Mouse (Mus musculus): ENCODE measurements at regions not wholly inside any gene's neighbourhood (a gene's known extent, or its start where the extent isn't known, plus 50 kb on each side); places are given as distances from the start of the nearest gene placed in this dataset.

DNA sequence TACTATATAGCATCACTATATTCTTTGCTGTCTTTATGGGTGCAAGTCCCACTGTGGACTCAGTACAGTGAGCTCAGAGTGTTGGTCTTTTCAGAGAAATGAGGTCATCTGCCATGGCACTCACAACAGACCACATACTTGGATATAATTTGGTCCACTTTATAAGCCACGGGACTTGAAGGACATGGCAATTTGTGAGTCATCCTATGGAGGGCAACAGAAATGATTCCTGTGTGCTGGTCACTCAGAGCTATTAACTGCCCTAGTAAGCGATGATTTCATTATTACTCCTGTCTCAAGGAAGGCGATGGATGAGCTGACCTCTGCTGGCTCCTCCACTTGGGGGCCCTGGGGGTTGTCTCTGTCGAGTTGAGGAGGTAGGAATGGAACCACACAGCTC, 345.2 kb upstream of the Trib2 start:
- WGBS, result 65% methylated on average over 4 of the region's 4 CpGs
- Histone ChIP-seq H3K27ac (ENCODE audit: low read depth) (no peak overlapping the region), H3K4me2 (no peak overlapping the region), H3K4me3 (ENCODE audit: low read depth, low read length) (no peak overlapping the region), H3K4me1 (ENCODE audit: insufficient read depth) (no peaks in the 10 kb centered on the region), H3K9me3 (ENCODE audit: low read depth, low read length) (no peaks in the 10 kb centered on the region), H3K27me3 (ENCODE audit: insufficient read depth, low read length) (no peaks in the 10 kb centered on the region), H3K9ac (no peak overlapping the region), H3K36me3 (ENCODE audit: insufficient read depth) (no peaks in the 10 kb centered on the region)
- no peak for DNase-seq
- no peak for TF ChIP-seq CTCF (IDR thresholded peaks at IDR 0.05; ENCODE audit: low read depth)
- ATAC-seq (ENCODE audit: insufficient read depth), result no peak

DNA sequence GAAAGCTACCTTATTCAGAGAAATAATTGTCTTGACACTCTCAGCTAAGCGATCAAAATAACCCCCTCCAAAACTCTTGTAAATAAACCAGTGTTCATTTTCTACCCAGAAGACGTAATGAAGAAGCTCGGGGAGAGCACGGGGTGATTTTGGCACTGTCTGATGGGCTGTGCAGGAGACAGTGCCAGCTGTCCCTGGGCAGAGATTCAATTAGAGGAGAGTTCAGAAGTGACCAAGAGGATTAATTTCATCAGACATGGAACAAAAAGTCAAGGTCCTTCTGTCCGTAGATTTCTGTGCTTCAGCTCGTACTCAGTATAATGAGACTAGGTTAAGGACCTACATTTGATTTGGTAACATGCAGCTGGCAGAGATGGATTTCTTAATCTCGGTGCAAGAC, 341.2 kb upstream of the Trib2 start:
- H3K9me3 ChIP-seq (ENCODE audit: low read depth, low read length), result no peaks in the 10 kb centered on the region
- H3K4me3 ChIP-seq (ENCODE audit: low read depth, low read length), result no peak overlapping the region
- WGBS, result 67% methylated on average over 7 of the region's 7 CpGs
- no peak for ATAC-seq (ENCODE audit: insufficient read depth)
- H3K4me2 ChIP-seq, result no peak overlapping the region
- TF ChIP-seq CTCF (IDR thresholded peaks at IDR 0.05; ENCODE audit: low read depth), result no peak
- H3K9ac ChIP-seq, result no peak overlapping the region
- no peaks in the 10 kb centered on the region for H3K4me1 ChIP-seq (ENCODE audit: insufficient read depth)
- H3K27ac ChIP-seq (ENCODE audit: low read depth), result no peak overlapping the region
- DNase-seq, result no peak
- H3K36me3 ChIP-seq (ENCODE audit: insufficient read depth), result no peaks in the 10 kb centered on the region
- no peaks in the 10 kb centered on the region for H3K27me3 ChIP-seq (ENCODE audit: insufficient read depth, low read length)

DNA sequence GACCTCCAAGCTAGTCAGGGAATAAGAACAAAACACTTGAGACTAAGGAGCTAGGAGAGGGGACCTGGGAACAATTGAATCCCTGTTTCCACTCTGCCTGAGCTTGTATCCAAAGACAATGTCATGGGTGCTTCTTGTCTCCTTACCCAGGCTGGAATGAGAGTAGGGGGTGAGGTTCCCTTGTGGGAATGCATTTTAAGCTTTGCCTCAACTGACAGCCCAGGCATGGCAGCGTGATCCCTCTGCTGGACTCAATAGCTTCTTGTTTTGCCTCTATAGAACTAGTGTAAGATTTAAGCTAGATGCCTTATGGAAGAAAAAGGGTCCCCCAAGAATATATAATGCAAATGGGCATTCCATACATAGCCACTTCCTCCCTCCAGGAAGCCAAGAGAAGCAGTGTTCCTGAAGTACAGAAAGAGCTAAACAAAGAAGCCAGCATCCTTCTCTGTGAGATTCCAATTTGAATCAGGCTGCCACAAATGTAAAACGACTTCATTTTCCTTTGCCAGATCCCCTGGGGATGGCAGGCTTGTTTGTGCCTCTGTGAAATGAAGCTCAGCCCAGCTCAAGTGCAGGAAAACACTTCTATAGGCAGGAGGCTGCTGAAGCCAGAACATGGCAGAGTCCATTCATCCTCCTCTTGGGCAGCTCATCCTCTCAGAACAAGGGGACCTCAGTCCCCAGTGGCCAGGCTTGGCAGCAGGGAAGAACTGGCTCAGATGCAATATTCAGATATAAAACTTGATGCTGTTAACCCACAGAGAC, 339.3 kb upstream of the Trib2 start:
- no peak for TF ChIP-seq CTCF (IDR thresholded peaks at IDR 0.05; ENCODE audit: low read depth)
- H3K27me3 ChIP-seq (ENCODE audit: insufficient read depth, low read length), result no peaks in the 10 kb centered on the region
- ATAC-seq (ENCODE audit: insufficient read depth), result no peak
- no peak overlapping the region for H3K9ac ChIP-seq
- H3K36me3 ChIP-seq (ENCODE audit: insufficient read depth), result no peaks in the 10 kb centered on the region
- no peaks in the 10 kb centered on the region for H3K4me1 ChIP-seq (ENCODE audit: insufficient read depth)
- no peak overlapping the region for H3K27ac ChIP-seq (ENCODE audit: low read depth)
- WGBS, result 32% methylated on average over 2 of the region's 2 CpGs
- no peaks in the 10 kb centered on the region for H3K9me3 ChIP-seq (ENCODE audit: low read depth, low read length)
- H3K4me3 ChIP-seq (ENCODE audit: low read depth, low read length), result no peak overlapping the region
- DNase-seq, result no peak
- no peak overlapping the region for H3K4me2 ChIP-seq

DNA sequence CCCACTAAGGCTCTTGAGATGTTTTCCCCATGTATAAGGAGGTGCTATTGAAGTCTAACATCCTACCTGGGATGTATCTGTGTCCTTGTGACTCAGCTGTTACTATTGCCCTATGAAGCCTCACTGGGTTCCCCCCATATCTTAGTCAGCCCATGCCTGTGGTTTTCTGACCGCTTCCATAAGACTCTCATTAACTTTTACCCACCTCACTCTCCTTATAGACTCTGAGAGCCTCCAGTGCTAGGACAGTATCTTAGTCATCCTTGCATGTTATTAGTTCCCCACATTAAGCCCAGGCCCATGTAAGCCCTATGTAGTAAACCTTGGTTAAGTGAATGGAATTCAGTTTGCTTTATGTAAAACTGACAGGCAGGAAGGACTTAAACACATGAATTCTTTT, 337.5 kb upstream of the Trib2 start:
- no peak overlapping the region for H3K4me2 ChIP-seq
- no peaks in the 10 kb centered on the region for H3K36me3 ChIP-seq (ENCODE audit: insufficient read depth)
- DNase-seq (no peak), ATAC-seq (ENCODE audit: insufficient read depth) (no peak)
- 94% methylated on average over 1 of the region's 1 CpGs for WGBS
- no peak overlapping the region for H3K9ac ChIP-seq
- no peaks in the 10 kb centered on the region for H3K4me1 ChIP-seq (ENCODE audit: insufficient read depth)
- no peaks in the 10 kb centered on the region for H3K27me3 ChIP-seq (ENCODE audit: insufficient read depth, low read length)
- TF ChIP-seq CTCF (IDR thresholded peaks at IDR 0.05; ENCODE audit: low read depth), result no peak
- no peaks in the 10 kb centered on the region for H3K9me3 ChIP-seq (ENCODE audit: low read depth, low read length)
- no peak overlapping the region for H3K4me3 ChIP-seq (ENCODE audit: low read depth, low read length)
- H3K27ac ChIP-seq (ENCODE audit: low read depth), result no peak overlapping the region

DNA sequence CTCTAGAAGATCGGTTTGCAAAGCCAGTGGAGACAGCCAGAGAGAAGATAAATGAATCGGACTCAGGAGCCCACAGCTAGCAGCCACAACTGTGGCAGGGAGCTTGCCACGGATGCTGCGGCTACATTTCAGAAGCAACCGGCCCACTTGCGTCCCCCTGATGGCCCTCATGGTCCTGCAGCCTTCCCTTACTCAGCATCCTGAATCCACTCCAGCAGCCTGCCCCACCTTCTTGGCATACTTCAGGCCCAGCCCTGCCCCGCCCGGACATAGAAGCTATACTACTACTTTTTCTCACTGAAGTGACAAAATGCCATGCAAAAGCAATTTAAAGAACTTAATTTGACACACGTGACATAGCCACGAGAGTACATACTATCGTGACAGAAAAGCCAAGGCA, 335.4 kb upstream of the Trib2 start:
- no peak for DNase-seq
- H3K36me3 ChIP-seq (ENCODE audit: insufficient read depth), result no peaks in the 10 kb centered on the region
- H3K9ac ChIP-seq, result no peak overlapping the region
- H3K4me1 ChIP-seq (ENCODE audit: insufficient read depth), result no peaks in the 10 kb centered on the region
- H3K27ac ChIP-seq (ENCODE audit: low read depth), result no peak overlapping the region
- H3K9me3 ChIP-seq (ENCODE audit: low read depth, low read length), result no peaks in the 10 kb centered on the region
- 75% methylated on average over 11 of the region's 11 CpGs for WGBS
- TF ChIP-seq CTCF (IDR thresholded peaks at IDR 0.05; ENCODE audit: low read depth), result no peak
- H3K27me3 ChIP-seq (ENCODE audit: insufficient read depth, low read length), result no peaks in the 10 kb centered on the region
- no peak overlapping the region for H3K4me2 ChIP-seq
- no peak overlapping the region for H3K4me3 ChIP-seq (ENCODE audit: low read depth, low read length)
- no peak for ATAC-seq (ENCODE audit: insufficient read depth)

DNA sequence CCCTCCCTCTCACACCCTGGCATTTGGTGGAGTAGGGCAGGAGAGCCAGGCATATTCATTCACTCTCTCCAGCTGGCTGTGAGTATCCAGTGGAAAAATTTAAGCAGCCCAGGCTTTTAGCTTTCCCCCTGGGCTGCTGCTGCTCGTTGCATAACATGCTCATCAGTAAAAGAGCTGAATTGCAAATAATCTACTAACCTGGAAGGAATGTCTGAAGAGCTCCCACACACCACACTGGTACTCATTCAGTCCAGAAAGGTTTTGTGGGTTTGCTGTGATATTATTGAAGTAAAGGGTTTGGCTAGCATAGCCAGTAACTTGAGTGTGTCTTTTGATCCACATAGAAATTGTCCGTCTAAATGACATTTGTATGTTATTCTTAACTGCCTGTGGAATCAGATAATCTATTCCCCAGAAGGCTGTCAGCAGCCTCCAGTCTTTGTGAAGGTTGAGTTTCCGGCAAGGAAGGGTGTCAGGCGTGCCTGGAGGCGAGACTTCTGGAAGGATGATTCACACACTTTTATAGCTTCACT, 334.5 kb upstream of the Trib2 start:
- no peaks in the 10 kb centered on the region for H3K36me3 ChIP-seq (ENCODE audit: insufficient read depth)
- DNase-seq (no peak), ATAC-seq (ENCODE audit: insufficient read depth) (no peak)
- H3K27me3 ChIP-seq (ENCODE audit: insufficient read depth, low read length), result no peaks in the 10 kb centered on the region
- WGBS, result 31% methylated on average over 5 of the region's 5 CpGs
- H3K9me3 ChIP-seq (ENCODE audit: low read depth, low read length), result no peaks in the 10 kb centered on the region
- no peak for TF ChIP-seq CTCF (IDR thresholded peaks at IDR 0.05; ENCODE audit: low read depth)
- H3K4me2 ChIP-seq, result no peak overlapping the region
- H3K27ac ChIP-seq (ENCODE audit: low read depth), result no peak overlapping the region
- no peak overlapping the region for H3K9ac ChIP-seq
- no peak overlapping the region for H3K4me3 ChIP-seq (ENCODE audit: low read depth, low read length)
- no peaks in the 10 kb centered on the region for H3K4me1 ChIP-seq (ENCODE audit: insufficient read depth)

DNA sequence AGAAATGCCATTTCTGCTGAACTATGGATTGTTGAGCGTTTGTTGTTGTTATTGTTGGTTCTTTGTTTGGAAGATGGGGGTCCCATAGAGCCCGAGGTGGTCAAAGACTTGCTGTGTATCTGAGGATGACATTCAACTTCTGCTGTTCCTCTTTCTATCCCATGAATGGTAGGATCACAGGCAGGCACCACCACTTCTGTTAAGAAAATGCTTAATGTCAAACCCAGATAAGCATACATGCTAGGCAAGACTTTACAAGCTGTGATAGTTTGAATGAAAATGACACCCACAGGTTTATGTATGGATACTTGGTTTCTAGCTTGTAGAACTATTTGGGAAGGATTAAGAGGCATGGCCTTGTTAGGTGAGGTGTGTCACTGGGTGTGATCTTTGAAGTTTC, 330.2 kb upstream of the Trib2 start:
- Histone ChIP-seq H3K9ac (no peak overlapping the region), H3K27me3 (ENCODE audit: insufficient read depth, low read length) (no peaks in the 10 kb centered on the region), H3K27ac (ENCODE audit: low read depth) (no peak overlapping the region), H3K4me2 (no peak overlapping the region), H3K9me3 (ENCODE audit: low read depth, low read length) (no peaks in the 10 kb centered on the region), H3K36me3 (ENCODE audit: insufficient read depth) (no peaks in the 10 kb centered on the region), H3K4me3 (ENCODE audit: low read depth, low read length) (no peak overlapping the region), H3K4me1 (ENCODE audit: insufficient read depth) (no peaks in the 10 kb centered on the region)
- TF ChIP-seq CTCF (IDR thresholded peaks at IDR 0.05; ENCODE audit: low read depth), result no peak
- 67% methylated on average over 2 of the region's 2 CpGs for WGBS
- no peak for ATAC-seq (ENCODE audit: insufficient read depth)
- DNase-seq, result no peak

Measured in lung, embryonic 14.5 days (tissue).